Mouse (Mus musculus): ENCODE measurements around the gene Pramel6. TPM values are rescaled to one million over a fixed set of nuclear protein-coding genes. Genes with fewer than 3 reads are reported as not detected.
"Not testable (repeated sequence)": the region's sequence is repeated elsewhere in the genome, so short reads cannot be mapped to it uniquely, and the experiment has no call there.

Gene Pramel6
- polyA plus RNA-seq (2015; fragmentation: Nextera tagmentation; extraction: Ambion mirVana), result not detected in 2 replicates

DNA sequence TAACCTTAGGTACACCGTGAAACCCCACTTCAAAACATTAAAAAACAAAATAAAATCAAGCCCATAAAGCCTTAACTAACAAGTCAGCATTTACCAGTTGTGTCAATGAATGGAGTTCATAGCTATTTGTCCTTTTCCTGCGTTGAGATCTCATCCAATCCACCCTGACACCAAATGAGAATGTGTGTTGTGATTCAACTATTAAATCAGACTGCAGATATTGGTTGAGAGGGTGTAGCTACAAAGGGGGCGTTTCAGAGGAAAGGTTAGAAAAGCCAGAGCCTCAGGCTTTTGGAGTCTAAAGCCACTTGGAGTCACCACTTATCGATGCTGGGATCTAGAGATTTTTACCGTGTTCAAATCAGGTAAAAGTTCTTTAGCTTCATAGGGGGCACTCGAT lies at the start of gene Pramel6:
Pramel6 (plus strand) TSS at position 301 of the 400 bp plus-strand sequence.
- WGBS, result 86% methylated on average over 6 of the region's 6 CpGs
- Histone ChIP-seq H3K4me3 (no peak within 1 kb of the TSS), H3K27ac (replicated peaks) (no peak within 1 kb of the TSS), H3K36me3 (no peaks in the 10 kb centered on the region), H3K9me3 (no peaks in the 10 kb centered on the region), H3K9ac (no peak within 1 kb of the TSS), H3K4me1 (replicated peaks) (no peaks in the 10 kb centered on the region), H3K27me3 (no peaks in the 10 kb centered on the region), H3K4me2 (no peak within 1 kb of the TSS)
- no peak for ATAC-seq (ENCODE audit: low FRiP score, low read depth)

DNA sequence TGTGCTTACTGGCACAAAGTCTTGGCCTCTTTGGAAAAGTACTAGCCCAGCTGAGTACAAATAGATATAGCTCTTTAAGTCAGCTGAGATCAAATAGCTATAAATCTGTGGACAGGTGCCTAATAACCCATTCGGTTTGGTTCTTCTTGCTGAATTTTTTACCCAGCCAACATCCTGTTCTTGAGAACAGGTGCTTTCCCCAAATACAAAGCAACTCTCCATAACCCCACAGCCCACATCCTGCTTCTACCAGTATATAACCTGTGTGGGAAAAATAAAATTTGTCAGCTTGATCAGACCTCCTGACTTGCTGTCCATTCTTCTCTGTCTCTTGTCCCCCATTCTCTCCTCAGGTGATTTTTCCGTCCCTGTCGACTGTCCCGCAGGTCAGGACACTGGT lies 44.6 kb upstream of the Pramel6 start:
- H3K36me3 ChIP-seq, result no peaks in the 10 kb centered on the region
- no peak overlapping the region for H3K4me2 ChIP-seq
- WGBS, result 95% methylated on average over 4 of the region's 4 CpGs
- no peaks in the 10 kb centered on the region for H3K27me3 ChIP-seq
- no peak overlapping the region for H3K9ac ChIP-seq
- H3K4me1 ChIP-seq (replicated peaks), result no peaks in the 10 kb centered on the region
- H3K9me3 ChIP-seq, result no peaks in the 10 kb centered on the region
- no peak for ATAC-seq (ENCODE audit: low FRiP score, low read depth)
- no peak overlapping the region for H3K4me3 ChIP-seq
- H3K27ac ChIP-seq (replicated peaks), result no peak overlapping the region

DNA sequence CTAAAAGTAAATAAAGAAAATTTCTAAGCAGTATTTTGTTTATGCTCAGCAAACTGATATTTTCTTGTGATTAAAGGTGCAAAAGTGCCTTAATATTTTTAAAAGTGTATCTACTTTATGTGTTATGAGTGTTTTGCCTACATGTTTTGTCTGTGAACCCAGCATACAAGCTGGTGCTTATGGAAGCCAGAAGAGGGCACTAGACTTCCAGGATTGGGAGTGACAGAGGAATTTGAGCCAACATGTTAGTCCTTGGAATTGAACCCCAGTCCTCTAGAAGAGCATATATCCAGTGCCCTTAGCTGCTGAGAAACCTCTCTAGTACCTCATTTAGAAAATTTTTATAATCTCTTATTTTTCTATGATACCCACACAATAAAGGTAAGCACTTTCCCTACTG lies 26.2 kb upstream of the Pramel6 start:
- Histone ChIP-seq H3K4me2 (no peak overlapping the region), H3K4me3 (no peak overlapping the region), H3K27me3 (no peaks in the 10 kb centered on the region), H3K9ac (no peak overlapping the region), H3K36me3 (no peaks in the 10 kb centered on the region), H3K9me3 (no peaks in the 10 kb centered on the region), H3K4me1 (replicated peaks) (no peaks in the 10 kb centered on the region), H3K27ac (replicated peaks) (no peak overlapping the region)
- ATAC-seq (ENCODE audit: low FRiP score, low read depth), result no peak

DNA sequence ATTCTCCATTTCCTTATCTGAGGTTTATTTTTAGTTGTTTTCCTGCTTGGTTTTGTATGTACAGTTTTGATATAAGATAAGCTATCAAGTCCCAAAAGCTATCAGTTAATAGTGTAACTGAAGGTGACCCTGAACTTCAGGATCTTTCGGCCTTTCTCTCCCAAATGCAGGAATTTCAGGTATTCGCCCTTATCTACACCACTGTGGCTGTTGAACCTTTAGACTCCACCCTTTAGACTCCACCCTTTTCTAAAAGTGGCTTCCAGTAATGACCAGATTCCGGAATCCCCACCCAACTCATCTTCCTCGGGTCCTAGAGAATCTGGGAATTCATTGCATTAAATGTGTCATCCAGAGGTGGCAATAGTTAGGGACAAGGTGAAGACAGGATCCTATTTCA lies 25.2 kb upstream of the Pramel6 start:
- no peaks in the 10 kb centered on the region for H3K36me3 ChIP-seq
- H3K4me2 ChIP-seq, result no peak overlapping the region
- H3K27ac ChIP-seq (replicated peaks), result no peak overlapping the region
- no peaks in the 10 kb centered on the region for H3K9me3 ChIP-seq
- H3K27me3 ChIP-seq, result no peaks in the 10 kb centered on the region
- WGBS, result 95% methylated on average over 4 of the region's 4 CpGs
- ATAC-seq (ENCODE audit: low FRiP score, low read depth), result no peak
- H3K4me1 ChIP-seq (replicated peaks), result no peaks in the 10 kb centered on the region
- H3K4me3 ChIP-seq, result no peak overlapping the region
- H3K9ac ChIP-seq, result no peak overlapping the region

DNA sequence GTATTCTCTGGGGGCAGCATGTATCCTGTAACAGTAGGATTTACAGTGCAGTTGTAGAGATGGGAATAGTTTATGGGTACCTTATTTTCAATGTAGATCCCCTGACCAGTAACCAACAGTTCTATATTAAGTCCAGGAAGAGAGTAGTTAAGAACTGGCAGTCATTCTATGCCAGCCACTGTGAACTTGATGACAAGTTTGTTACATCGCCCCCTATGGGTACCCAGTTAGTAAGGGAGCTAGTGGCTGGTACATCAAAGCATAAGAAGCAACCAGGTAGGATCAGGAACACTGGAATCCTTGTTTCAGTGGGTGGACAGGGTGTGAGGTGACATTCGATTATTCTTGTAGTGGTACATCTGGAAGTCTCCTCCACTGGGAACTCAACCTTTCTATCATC lies 24.1 kb upstream of the Pramel6 start:
- Histone ChIP-seq H3K4me2 (no peak overlapping the region), H3K4me3 (no peak overlapping the region), H3K36me3 (no peaks in the 10 kb centered on the region), H3K9me3 (no peaks in the 10 kb centered on the region), H3K27me3 (no peaks in the 10 kb centered on the region), H3K4me1 (replicated peaks) (no peaks in the 10 kb centered on the region), H3K27ac (replicated peaks) (no peak overlapping the region), H3K9ac (no peak overlapping the region)
- 87% methylated on average over 2 of the region's 2 CpGs for WGBS
- ATAC-seq (ENCODE audit: low FRiP score, low read depth), result no peak

DNA sequence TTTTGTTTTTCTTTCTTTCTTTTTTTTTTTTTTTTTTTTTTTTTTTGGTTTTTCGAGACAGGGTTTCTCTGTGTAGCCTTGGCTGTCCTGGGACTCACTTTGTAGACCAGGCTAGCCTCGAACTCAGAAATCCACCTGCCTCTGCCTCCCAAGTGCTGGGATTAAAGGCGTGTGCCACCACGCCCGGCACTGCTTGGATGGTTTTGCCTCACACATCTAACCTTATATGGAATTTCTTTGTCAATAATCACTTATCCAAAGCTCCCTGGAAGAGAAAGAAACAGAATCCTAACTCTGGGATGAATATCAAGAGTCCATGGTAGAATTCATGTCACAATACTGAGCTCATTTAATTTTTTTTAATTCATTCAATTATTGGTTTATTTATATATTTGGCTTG lies 9.4 kb upstream of the Pramel6 start, which contains the start of gene Pramel7:
Pramel7 (minus strand) TSS at position 101 of the 400 bp plus-strand sequence.
- not testable (repeated sequence) for H3K9ac ChIP-seq; H3K36me3 ChIP-seq; H3K27me3 ChIP-seq; ATAC-seq (ENCODE audit: low FRiP score, low read depth); H3K4me3 ChIP-seq; H3K4me2 ChIP-seq; H3K9me3 ChIP-seq; H3K4me1 ChIP-seq (replicated peaks); H3K27ac ChIP-seq (replicated peaks)
- WGBS, result 89% methylated on average over 4 of the region's 5 CpGs

DNA sequence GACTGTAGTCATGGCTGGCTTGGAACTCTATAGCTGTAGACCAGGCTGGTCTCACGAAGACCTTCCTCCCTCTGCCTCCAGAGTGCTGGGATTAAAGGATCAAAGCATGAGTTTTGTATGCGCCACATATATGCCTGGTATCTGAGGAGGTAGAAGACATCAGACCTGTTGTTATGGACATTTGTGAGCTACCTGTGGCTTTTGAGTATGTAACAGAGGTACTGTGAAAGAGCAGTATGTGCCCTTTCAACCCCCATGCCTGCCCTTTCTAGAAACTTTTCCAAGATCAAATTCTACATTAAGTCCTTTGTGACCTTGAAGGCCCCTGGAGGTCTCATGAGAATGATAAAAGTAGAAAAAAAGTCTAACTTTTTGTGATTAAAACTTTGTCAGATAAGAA lies 8.7 kb downstream of the Pramel6 start:
- Histone ChIP-seq H3K9me3 (no peaks in the 10 kb centered on the region), H3K27me3 (no peaks in the 10 kb centered on the region), H3K27ac (replicated peaks) (no peak overlapping the region), H3K36me3 (no peaks in the 10 kb centered on the region), H3K9ac (no peak overlapping the region), H3K4me3 (no peak overlapping the region), H3K4me2 (no peak overlapping the region), H3K4me1 (replicated peaks) (no peaks in the 10 kb centered on the region)
- no peak for ATAC-seq (ENCODE audit: low FRiP score, low read depth)
- WGBS, result 87% methylated on average over 2 of the region's 2 CpGs

DNA sequence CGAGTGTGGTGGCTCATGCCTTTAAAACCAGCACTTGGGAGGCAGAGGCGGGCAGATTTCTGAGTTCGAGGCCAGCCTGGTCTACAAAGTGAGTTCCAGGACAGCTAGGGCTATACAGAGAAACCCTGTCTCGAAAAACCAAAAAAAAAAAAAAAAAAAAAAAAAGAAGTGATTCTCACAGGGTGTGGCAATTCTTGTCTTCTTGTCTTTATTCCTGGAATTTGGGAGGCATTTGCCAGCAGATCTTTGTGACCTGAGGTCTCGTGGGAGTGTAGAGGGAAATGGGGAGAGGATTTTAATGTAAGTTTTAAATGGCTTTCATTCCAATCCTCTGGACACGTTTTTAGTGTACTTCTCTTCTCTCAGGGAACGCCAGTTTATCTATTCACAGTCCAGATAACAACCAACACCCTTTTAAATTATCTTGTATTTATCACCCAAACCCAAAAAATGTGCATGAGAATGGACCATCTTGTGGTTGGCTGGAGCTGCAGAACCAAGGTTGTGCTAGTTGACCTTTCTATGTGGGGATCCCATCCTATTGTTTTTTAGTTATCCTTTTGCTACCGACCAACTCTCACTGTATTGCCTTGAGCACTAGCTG lies 9.2 kb downstream of the Pramel6 start:
- ATAC-seq (ENCODE audit: low FRiP score, low read depth), result no peak
- WGBS, result 83% methylated on average over 8 of the region's 8 CpGs

DNA sequence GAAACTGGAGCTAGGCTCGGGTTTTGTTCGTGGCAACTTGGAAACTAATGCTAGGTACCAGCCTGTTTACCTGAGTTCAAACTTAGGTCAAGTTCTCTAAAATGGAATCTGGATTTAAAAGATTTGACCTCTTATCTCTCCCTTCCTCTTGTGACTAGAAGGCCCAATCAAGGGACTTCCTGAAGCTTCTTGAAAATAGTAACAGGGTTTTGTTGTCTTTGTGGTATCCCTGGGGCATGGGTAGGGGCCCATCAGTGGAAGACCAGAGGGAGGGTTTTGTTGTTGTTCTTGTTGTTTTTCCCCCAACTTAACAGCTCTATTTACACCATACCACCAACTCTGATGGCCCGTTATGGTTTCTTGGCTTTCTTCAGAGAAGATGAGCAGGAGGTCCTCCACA lies 10.2 kb downstream of the Pramel6 start:
- Histone ChIP-seq H3K27me3 (no peaks in the 10 kb centered on the region), H3K4me2 (no peak overlapping the region), H3K36me3 (no peaks in the 10 kb centered on the region), H3K9me3 (no peaks in the 10 kb centered on the region), H3K4me3 (no peak overlapping the region), H3K9ac (no peak overlapping the region), H3K4me1 (replicated peaks) (no peaks in the 10 kb centered on the region), H3K27ac (replicated peaks) (no peak overlapping the region)
- 91% methylated on average over 3 of the region's 3 CpGs for WGBS
- no peak for ATAC-seq (ENCODE audit: low FRiP score, low read depth)

More for the DNA sequence above, 9.2 kb downstream of the Pramel6 start:
- Histone ChIP-seq H3K4me1 (replicated peaks) (no peaks in the 10 kb centered on the region), H3K36me3 (no peaks in the 10 kb centered on the region), H3K27ac (replicated peaks) (no peak overlapping the region), H3K4me3 (no peak overlapping the region), H3K9ac (no peak overlapping the region), H3K27me3 (no peaks in the 10 kb centered on the region), H3K4me2 (no peak overlapping the region), H3K9me3 (no peaks in the 10 kb centered on the region)

DNA sequence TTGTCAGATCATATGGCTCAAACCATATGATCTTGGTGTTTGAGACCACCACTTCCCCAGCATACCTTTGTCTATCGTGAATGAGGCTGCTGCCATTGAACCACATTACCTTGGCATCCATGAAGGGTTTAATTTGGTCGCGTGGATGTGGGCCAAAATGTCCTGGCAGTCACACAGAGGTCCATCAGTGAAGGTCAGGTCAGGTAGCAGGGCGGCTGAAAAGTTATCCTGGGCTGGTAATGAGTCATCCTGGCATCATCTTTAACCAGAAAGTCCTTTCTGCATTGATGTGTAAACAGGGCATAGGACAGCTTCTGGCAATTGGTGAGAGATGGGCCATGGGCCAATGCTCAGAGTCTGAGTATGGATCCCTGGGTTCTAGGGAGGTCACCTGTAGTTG lies 14.3 kb downstream of the Pramel6 start:
- Histone ChIP-seq H3K4me2 (no peak overlapping the region), H3K27me3 (no peaks in the 10 kb centered on the region), H3K9ac (no peak overlapping the region), H3K9me3 (no peaks in the 10 kb centered on the region), H3K27ac (replicated peaks) (no peak overlapping the region), H3K4me3 (no peak overlapping the region), H3K4me1 (replicated peaks) (no peaks in the 10 kb centered on the region), H3K36me3 (no peaks in the 10 kb centered on the region)
- no peak for ATAC-seq (ENCODE audit: low FRiP score, low read depth)
- WGBS, result 89% methylated on average over 4 of the region's 4 CpGs

DNA sequence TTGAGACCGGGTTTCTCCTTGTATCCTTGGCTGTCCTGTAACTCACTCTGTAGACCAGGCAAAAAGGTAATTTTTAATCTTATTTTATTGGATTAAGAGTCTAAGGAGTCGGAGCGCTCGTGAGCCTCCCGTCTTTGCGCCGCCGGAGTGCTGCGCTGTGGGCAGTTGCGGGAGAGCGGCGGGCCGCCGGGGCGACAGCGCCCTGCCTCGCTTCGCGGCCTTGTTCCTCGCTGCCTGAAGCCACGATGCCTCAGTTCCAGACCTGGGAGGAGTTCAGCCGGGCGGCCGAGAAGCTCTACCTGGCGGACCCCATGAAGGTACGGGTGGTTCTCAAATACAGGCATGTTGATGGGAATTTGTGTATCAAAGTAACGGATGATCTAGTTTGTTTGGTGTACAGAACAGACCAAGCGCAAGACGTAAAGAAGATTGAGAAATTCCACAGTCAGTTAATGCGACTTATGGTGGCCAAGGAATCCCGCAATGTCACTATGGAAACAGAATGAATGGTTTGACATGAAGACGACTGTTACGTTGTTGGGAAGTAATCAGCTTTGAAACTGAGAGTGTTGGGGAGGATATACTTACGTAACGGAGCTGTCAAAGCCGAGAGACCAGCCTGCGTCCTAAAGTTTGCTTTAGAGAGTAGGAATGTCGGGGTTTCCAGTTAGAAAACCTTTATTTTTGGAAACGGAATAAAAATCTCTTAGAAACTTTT lies 19.7 kb downstream of the Pramel6 start:
- Histone ChIP-seq H3K4me3 (peak overlapping the region; percentile 36), H3K4me2 (peak overlapping the region; percentile 55)
- not testable (repeated sequence) for H3K4me1 ChIP-seq (replicated peaks); H3K36me3 ChIP-seq; H3K9ac ChIP-seq; H3K9me3 ChIP-seq; H3K27ac ChIP-seq (replicated peaks); H3K27me3 ChIP-seq
- 28% methylated on average over 39 of the region's 39 CpGs for WGBS
- peak; percentile 68 for ATAC-seq (ENCODE audit: low FRiP score, low read depth)

DNA sequence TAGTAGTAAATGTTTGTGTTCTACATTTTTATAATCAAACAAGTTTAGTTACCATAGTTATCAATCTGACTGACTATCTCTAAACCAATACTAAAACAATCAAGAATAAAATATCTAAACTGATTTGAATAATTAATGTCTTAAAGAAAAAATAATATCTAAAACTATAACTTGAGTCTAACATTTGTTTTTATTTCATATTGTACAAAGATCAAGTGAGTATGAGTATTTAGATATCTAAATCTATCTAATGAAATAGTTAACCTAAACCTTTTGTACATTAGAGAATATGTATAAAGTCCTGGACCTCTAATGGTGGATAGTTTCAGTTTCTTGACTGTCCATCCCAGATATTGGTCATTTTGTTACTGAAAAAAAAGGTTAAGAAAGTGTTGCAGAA lies 25.1 kb downstream of the Pramel6 start, which contains the start of gene Olfr153:
Olfr153 (plus strand) TSS at position 301 of the 400 bp plus-strand sequence.
- no peak for ATAC-seq (ENCODE audit: low FRiP score, low read depth)
- Histone ChIP-seq H3K9me3 (no peaks in the 10 kb centered on the region), H3K36me3 (no peaks in the 10 kb centered on the region)

DNA sequence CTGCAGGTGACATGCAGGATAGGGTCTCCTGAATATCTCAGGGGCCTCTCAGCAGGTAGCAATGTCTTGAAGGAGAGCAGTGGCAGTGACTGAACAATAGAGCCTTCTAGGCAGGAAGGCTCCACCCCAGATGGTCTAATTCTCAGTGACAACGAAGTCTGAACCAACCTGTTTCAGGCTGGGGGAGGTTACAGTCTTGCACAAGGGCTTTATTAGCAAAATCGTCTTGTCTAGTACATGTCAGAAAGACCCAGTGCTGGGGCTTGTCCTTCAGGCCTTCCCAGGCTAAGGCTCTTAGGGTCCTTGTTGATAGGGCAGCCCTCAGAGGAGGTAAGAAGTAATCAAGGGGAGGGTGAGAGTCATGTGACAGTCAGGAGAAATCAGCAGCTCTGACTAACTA lies 28.5 kb downstream of the Pramel6 start:
- no peaks in the 10 kb centered on the region for H3K27me3 ChIP-seq
- no peak overlapping the region for H3K9ac ChIP-seq
- 62% methylated on average over 2 of the region's 2 CpGs for WGBS
- no peak overlapping the region for H3K27ac ChIP-seq (replicated peaks)
- no peaks in the 10 kb centered on the region for H3K4me1 ChIP-seq (replicated peaks)
- no peak for ATAC-seq (ENCODE audit: low FRiP score, low read depth)
- no peak overlapping the region for H3K4me3 ChIP-seq
- H3K9me3 ChIP-seq, result no peaks in the 10 kb centered on the region
- no peak overlapping the region for H3K4me2 ChIP-seq
- no peaks in the 10 kb centered on the region for H3K36me3 ChIP-seq

More for the DNA sequence above, 25.1 kb downstream of the Pramel6 start, which contains the start of gene Olfr153:
- Histone ChIP-seq H3K4me2 (no peak within 1 kb of the TSS), H3K27me3 (no peaks in the 10 kb centered on the region), H3K27ac (replicated peaks) (no peak within 1 kb of the TSS), H3K4me1 (replicated peaks) (no peaks in the 10 kb centered on the region), H3K4me3 (no peak within 1 kb of the TSS), H3K9ac (no peak within 1 kb of the TSS)
